Mouse (Mus musculus) small intestine, adult 2 months (tissue): ENCODE measurements around the gene Cnfn.

Source experiments
- CTCF ChIP-seq: fragments of 200-500 bp; IDR thresholded peaks from 2 replicates; pipeline ENCODE4 v1.5.1; 2012; ENCODE audit warnings: low read depth, mild to moderate bottlenecking, control low read depth, inconsistent platforms, low read length, moderate library complexity, mixed read lengths; ENCODE audit not compliant: insufficient replicate concordance, insufficient read length; ENCODE audit errors: extremely low read depth
- POLR2A ChIP-seq: fragments of 200-500 bp; IDR thresholded peaks from 2 replicates; pipeline ENCODE4 v1.6.1; 2012; ENCODE audit warnings: low read depth, mild to moderate bottlenecking, control low read depth, inconsistent platforms, low read length, moderate library complexity

DNA sequence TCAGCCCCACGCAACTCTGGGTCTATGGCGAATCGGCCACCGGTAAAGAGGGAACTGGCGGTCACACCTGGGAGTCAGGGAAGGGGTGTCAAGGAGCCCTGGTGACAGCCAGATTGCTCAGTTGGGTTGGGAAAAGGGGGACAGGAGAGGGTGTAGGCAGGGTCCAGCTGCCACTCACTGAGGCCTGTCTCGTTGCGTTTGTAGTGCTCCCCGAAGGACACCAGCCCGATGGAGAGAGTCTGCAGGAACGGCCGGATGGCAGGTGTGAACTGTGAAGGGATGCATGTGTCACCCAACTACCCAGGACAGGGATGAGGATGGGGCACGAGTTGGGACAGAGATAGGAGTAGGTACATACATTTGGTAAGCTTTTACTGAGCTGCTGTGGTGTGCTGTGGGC lies 15.7 kb upstream of the Cnfn start:
- TF ChIP-seq CTCF (no peak), POLR2A (no peak)
